In the genomic region with DNA sequence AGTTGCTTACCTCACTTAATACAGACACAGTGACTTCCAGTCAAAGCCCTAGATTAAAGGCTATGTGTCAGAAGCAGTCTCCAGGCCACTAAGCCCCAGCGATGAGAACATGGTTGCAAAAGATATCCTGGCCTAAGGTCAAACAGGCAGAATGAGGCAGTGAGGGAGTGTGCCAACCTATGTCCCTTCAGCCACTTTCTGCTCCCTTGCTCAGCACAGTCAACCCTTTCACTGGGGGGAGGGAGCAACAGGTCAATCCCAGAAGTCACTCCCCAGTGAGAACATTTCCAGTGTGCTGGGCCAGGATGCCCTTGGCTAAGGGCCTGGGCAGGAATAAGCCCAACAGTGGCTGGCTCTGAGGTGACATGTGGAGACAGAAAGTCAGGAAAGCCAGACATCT, we compare ENCODE assay signal across 26 mouse cellular contexts. TPM values are rescaled to one million over a fixed set of nuclear protein-coding genes. Genes with fewer than 3 reads are reported as not detected.
DNase-seq lines count a peak whose midpoint lies in the region; ATAC-seq and TF ChIP-seq lines count a peak whose summit lies in the region.
"Had no signal": no experiment of that assay in that cellular context is flagged by ENCODE, and none has a peak within 500 bp of the region (broad histone marks: within the 10 kb centered on the region; RNA-seq: fewer than 3 reads in every experiment).

No protein-coding gene starts in this region.

- peak overlapping the region; percentile 51 for H3K27ac ChIP-seq in gastrocnemius, adult 2 months
- H3K27ac ChIP-seq in liver, adult 2 months (replicated peaks; ENCODE audit: insufficient read depth, low read depth, low read length): no peak overlapping the region
- no peak overlapping the region for H3K27ac ChIP-seq in liver, embryonic 11.5 days (ENCODE audit: low read depth, low read length)
- H3K27ac ChIP-seq: embryonic facial prominence, embryonic 12.5 days; hindbrain, embryonic 15.5 days; intestine, embryonic 15.5 days; kidney, embryonic 15.5 days; left cerebral cortex, adult 2 months; limb, embryonic 10.5 days; liver, embryonic 12.5 days; neural tube, embryonic 15.5 days had no signal

- H3K27me3 ChIP-seq in liver, adult 2 months (ENCODE audit: control insufficient read depth, insufficient read depth, low read length): no peaks in the 10 kb centered on the region
- no peaks in the 10 kb centered on the region for H3K27me3 ChIP-seq in liver, embryonic 11.5 days (replicated peaks; ENCODE audit: control insufficient read depth, insufficient read depth, low read length)
- H3K27me3 ChIP-seq: embryonic facial prominence, embryonic 12.5 days; hindbrain, embryonic 15.5 days; intestine, embryonic 15.5 days; kidney, embryonic 15.5 days; liver, embryonic 12.5 days; neural tube, embryonic 15.5 days had no signal

- no peaks in the 10 kb centered on the region for H3K36me3 ChIP-seq in liver, adult 2 months (ENCODE audit: control insufficient read depth, insufficient read depth, low read length)
- H3K36me3 ChIP-seq in liver, embryonic 11.5 days (ENCODE audit: control insufficient read depth, insufficient read depth, low read length): no peaks in the 10 kb centered on the region
- H3K36me3 ChIP-seq: embryonic facial prominence, embryonic 12.5 days; hindbrain, embryonic 15.5 days; intestine, embryonic 15.5 days; kidney, embryonic 15.5 days; limb, embryonic 10.5 days; liver, embryonic 12.5 days; neural tube, embryonic 15.5 days had no signal

- H3K79me2 ChIP-seq in liver, adult 2 months (ENCODE audit: control insufficient read depth, insufficient read depth, low read length): no peaks in the 10 kb centered on the region

- peak; percentile 45 for DNase-seq in gastrocnemius, adult 2 months
- no peak for DNase-seq in gastrocnemius, postnatal 4 days (ENCODE audit: low spot score in 2 of 2)
- peak; percentile 61 for DNase-seq in liver, adult 2 months (ENCODE audit: extremely low read depth, low read depth, low spot score)
- no peak for DNase-seq in liver, embryonic 11.5 days (ENCODE audit: low spot score)
- peak; percentile 68 for DNase-seq in gonadal fat pad, adult 2 months (ENCODE audit: low read depth)
- DNase-seq in thymus, postnatal 25 days: no peak
- no peak for DNase-seq in cerebellum, postnatal 14 days
- no peak for DNase-seq in spleen, postnatal 36 days (ENCODE audit: low spot score in 2 of 2)
- DNase-seq: B cell, adult 2 months; cerebellum, adult 9-10 months; forebrain, postnatal 0 days; kidney, postnatal 4 days; layer of hippocampus, adult 9-11 months; lung, adult 2 months; right cerebral cortex, postnatal 14 days had no signal

- no peak for ATAC-seq in liver, embryonic 11.5 days (replicated peaks; ENCODE audit: low FRiP score)
- ATAC-seq: forebrain, postnatal 0 days; intestine, embryonic 15.5 days; liver, embryonic 12.5 days; midbrain, embryonic 16.5 days had no signal

- H3K9me3 ChIP-seq in liver, embryonic 11.5 days (ENCODE audit: control insufficient read depth, low read length): no peaks in the 10 kb centered on the region
- H3K9me3 ChIP-seq: embryonic facial prominence, embryonic 12.5 days; hindbrain, embryonic 15.5 days; intestine, embryonic 15.5 days; kidney, embryonic 15.5 days; limb, embryonic 10.5 days; liver, embryonic 12.5 days; neural tube, embryonic 15.5 days had no signal

- TF ChIP-seq CTCF in gastrocnemius, adult 2 months (IDR thresholded peaks at IDR 0.05): no peak
- no peak for TF ChIP-seq CTCF in liver, adult 2 months (IDR thresholded peaks at IDR 0.05; ENCODE audit: low read depth, low read length)

- no peak overlapping the region for H3K4me3 ChIP-seq in gastrocnemius, adult 2 months
- H3K4me3 ChIP-seq in liver, adult 2 months (ENCODE audit: insufficient read depth, low read depth, low read length): no peak overlapping the region
- H3K4me3 ChIP-seq in liver, embryonic 11.5 days (ENCODE audit: low read depth, low read length): no peak overlapping the region
- H3K4me3 ChIP-seq: embryonic facial prominence, embryonic 12.5 days; erythroblast, embryonic 14.5 days; hindbrain, embryonic 15.5 days; intestine, embryonic 15.5 days; kidney, embryonic 15.5 days; left cerebral cortex, adult 2 months; limb, embryonic 10.5 days; liver, embryonic 12.5 days; neural tube, embryonic 15.5 days had no signal

- intact Hi-C loops in gastrocnemius, adult 2 months (cut with DNase I): no loop called here

- no peak overlapping the region for H3K9ac ChIP-seq in liver, adult 2 months (ENCODE audit: low read depth, low read length)
- no peak overlapping the region for H3K9ac ChIP-seq in liver, embryonic 11.5 days (ENCODE audit: low read depth, low read length)
- H3K9ac ChIP-seq: embryonic facial prominence, embryonic 12.5 days; forebrain, postnatal 0 days; hindbrain, embryonic 15.5 days; intestine, embryonic 15.5 days; kidney, embryonic 15.5 days; liver, embryonic 12.5 days; neural tube, embryonic 15.5 days had no signal

- no peak for TF ChIP-seq POLR2A in liver, adult 2 months (IDR thresholded peaks at IDR 0.05; ENCODE audit: extremely low read depth, insufficient read depth, low read length)

- WGBS in liver, adult 2 months: 56% methylated on average over 1 of the region's 1 CpGs
- WGBS in liver, embryonic 11.5 days: 75% methylated on average over 1 of the region's 1 CpGs

- H3K4me2 ChIP-seq in liver, embryonic 11.5 days: no peak overlapping the region
- H3K4me2 ChIP-seq: embryonic facial prominence, embryonic 12.5 days; hindbrain, embryonic 15.5 days; intestine, embryonic 15.5 days; kidney, embryonic 15.5 days; liver, embryonic 12.5 days; neural tube, embryonic 15.5 days had no signal

- H3K4me1 ChIP-seq in liver, adult 2 months (ENCODE audit: control insufficient read depth, insufficient read depth, low read length): no peaks in the 10 kb centered on the region
- no peaks in the 10 kb centered on the region for H3K4me1 ChIP-seq in liver, embryonic 11.5 days (replicated peaks; ENCODE audit: control insufficient read depth, insufficient read depth, low read length)
- H3K4me1 ChIP-seq: embryonic facial prominence, embryonic 12.5 days; hindbrain, embryonic 15.5 days; intestine, embryonic 15.5 days; kidney, embryonic 15.5 days; limb, embryonic 10.5 days; liver, embryonic 12.5 days; neural tube, embryonic 15.5 days had no signal

RNA-seq across cellular contexts. Expression of gene Galnt18, which starts 47.6 kb away (rescaled TPM):
- total RNA-seq in gastrocnemius, adult 2 months (2021): 1 to 10 TPM; 3.1 to 4.4 TPM
- total RNA-seq in gastrocnemius, postnatal 4 days (2021): 10 to 100 TPM; 15.3 to 16.8 TPM
- total RNA-seq in liver, adult 2 months (2014; rRNA removed): 1.4 and 1.9 TPM in 2 replicates
- 1.0 and 1.3 TPM in 2 replicates for polyA plus RNA-seq in liver, adult 2 months (2012; rRNA removed)
- 2.7 and 3.1 TPM in 2 replicates for polyA plus RNA-seq in liver, embryonic 11.5 days (2014; fragmentation: Nextera tagmentation; extraction: Ambion mirVana)
- 38.2 and 42.8 TPM in 2 replicates for polyA plus RNA-seq in gonadal fat pad, adult 2 months (2012; rRNA removed)
- total RNA-seq: megakaryocyte-erythroid progenitor cell, adult 5-6 weeks had no signal
- polyA plus RNA-seq: erythroblast, embryonic 14.5 days had no signal

Comparison
In these comparisons a context has a peak if more than half of its experiments do, and no peak if none do; other contexts are left out.
1. DNase-seq: peak in gastrocnemius, adult 2 months (single experiment), liver, adult 2 months (single experiment) and gonadal fat pad, adult 2 months (single experiment); none in gastrocnemius, postnatal 4 days (0 of 2), liver, embryonic 11.5 days (single experiment), thymus, postnatal 25 days (single experiment), cerebellum, postnatal 14 days (0 of 2) and spleen, postnatal 36 days (0 of 2).